Mouse (Mus musculus) embryonic facial prominence, embryonic 13.5 days (tissue): ENCODE data around the gene Gm20517. TPM values are rescaled to one million over a fixed set of nuclear protein-coding genes. Genes with fewer than 3 reads are reported as not detected.
"Not testable (repeated sequence)": the region's sequence is repeated elsewhere in the genome, so short reads cannot be mapped to it uniquely, and the experiment has no call there.

Source experiments
- ATAC-seq: fragments of 200-750 bp; cut with Nextera tagmentation; 2 replicates; pipeline ENCODE4 v1.8.0; 2017; ENCODE audit warnings: low read depth; ENCODE audit not compliant: insufficient number of reproducible peaks, insufficient read depth, low FRiP score, low TSS enrichment
- H3K27ac ChIP-seq: fragments of 300-500 bp; sonication (generic); 2 replicates; pipeline ENCODE4 v1.5.1; 2015; ENCODE audit warnings: moderate library complexity, mild to moderate bottlenecking, inconsistent platforms
- H3K27me3 ChIP-seq: fragments of 300-500 bp; sonication (generic); 2 replicates; pipeline ENCODE4 v1.6.1; 2015; ENCODE audit warnings: mild to moderate bottlenecking, inconsistent platforms
- H3K36me3 ChIP-seq: fragments of 300-500 bp; sonication (generic); 2 replicates; pipeline ENCODE4 v1.6.1; 2015; ENCODE audit warnings: mild to moderate bottlenecking, inconsistent platforms
- H3K4me1 ChIP-seq: fragments of 300-500 bp; sonication (generic); 2 replicates; pipeline ENCODE4 v1.6.1; 2015; ENCODE audit warnings: inconsistent platforms
- H3K4me2 ChIP-seq: fragments of 300-500 bp; sonication (generic); 2 replicates; pipeline ENCODE4 v1.6.1; 2015; ENCODE audit warnings: moderate library complexity, mild to moderate bottlenecking, inconsistent platforms
- H3K4me3 ChIP-seq: fragments of 300-500 bp; sonication (generic); 2 replicates; pipeline ENCODE4 v1.5.1; 2015; ENCODE audit warnings: mild to moderate bottlenecking, inconsistent platforms
- H3K9ac ChIP-seq: fragments of 300-500 bp; sonication (generic); 2 replicates; pipeline ENCODE4 v1.6.1; 2015; ENCODE audit warnings: mild to moderate bottlenecking, inconsistent platforms
- H3K9me3 ChIP-seq: fragments of 300-500 bp; sonication (generic); 2 replicates; pipeline ENCODE4 v1.6.1; 2016; ENCODE audit warnings: inconsistent platforms
- WGBS: fragments of 180-500 bp; shearing (Covaris S2); methylation state at CpG from one replicate; pipeline ENCODE4 v1.1.7; 2015; ENCODE audit warnings: mixed read lengths; 5-methylcytosine and 5-hydroxymethylcytosine counted together
- polyA plus RNA-seq: library from polyadenylated mRNA; unstranded; fragments of >200 nt; fragmentation: Nextera tagmentation; extraction: Ambion mirVana; gene quantifications from 2 replicates; pipeline ENCODE4 v1.2.1, GENCODE M21; 2015

Gene Gm20517
- polyA plus RNA-seq, 1 experiment from 2014 or later, result 0.96 TPM

GRCm38 (mm10) chr17:47630678-47631065, 19.3 kb downstream of the Gm20517 start, which contains the start of gene Usp49:
Gene Usp49, plus strand, starts transcription at chr17:47630690.
- Histone ChIP-seq H3K27ac (peak within 1 kb of the TSS; percentile 93), H3K4me1 (peaks cover 37% of the 10 kb centered on the region), H3K9me3 (no peaks in the 10 kb centered on the region), H3K4me3 (peak within 1 kb of the TSS; percentile 69), H3K4me2 (peak within 1 kb of the TSS; percentile 95), H3K36me3 (peaks cover 13% of the 10 kb centered on the region), H3K27me3 (no peaks in the 10 kb centered on the region), H3K9ac (peak within 1 kb of the TSS; percentile 83)
- WGBS, result 2% methylated on average over 3 of the region's 3 CpGs
- ATAC-seq, result no peak

- no peak overlapping the region for H3K9ac ChIP-seq
- H3K4me2 ChIP-seq, result 0 out of 2 replicates have a peak overlapping the region, but pooled peaks have one; percentile 11
- no peaks in the 10 kb centered on the region for H3K9me3 ChIP-seq
- 63% methylated on average over 4 of the region's 4 CpGs for WGBS
- H3K27ac ChIP-seq, result no peak overlapping the region
- peaks cover 3% of the 10 kb centered on the region; the same call in 1 of the 2 replicates for H3K36me3 ChIP-seq
- H3K27me3 ChIP-seq, result no peaks in the 10 kb centered on the region
- peaks cover 37% of the 10 kb centered on the region for H3K4me1 ChIP-seq
- H3K4me3 ChIP-seq, result no peak overlapping the region
- ATAC-seq, result no peak
Measured at GRCm38 (mm10) chr17:47632181-47632840, 20.9 kb downstream of the Gm20517 start.

- Histone ChIP-seq H3K9me3 (no peaks in the 10 kb centered on the region), H3K27me3 (no peaks in the 10 kb centered on the region), H3K4me3 (no peak overlapping the region), H3K4me1 (peaks cover 25% of the 10 kb centered on the region), H3K36me3 (peaks cover 3% of the 10 kb centered on the region; the same call in 1 of the 2 replicates), H3K9ac (no peak overlapping the region), H3K4me2 (no peak overlapping the region), H3K27ac (no peak overlapping the region)
- ATAC-seq, result no peak
- 81% methylated on average over 7 of the region's 7 CpGs for WGBS
Measured at GRCm38 (mm10) chr17:47633999-47634770, 22.8 kb downstream of the Gm20517 start.

- no peak overlapping the region for H3K4me3 ChIP-seq
- H3K9me3 ChIP-seq, result no peaks in the 10 kb centered on the region
- H3K9ac ChIP-seq, result no peak overlapping the region
- no peak overlapping the region for H3K4me2 ChIP-seq
- no peaks in the 10 kb centered on the region for H3K4me1 ChIP-seq
- no peaks in the 10 kb centered on the region for H3K27me3 ChIP-seq
- H3K27ac ChIP-seq, result no peak overlapping the region
- ATAC-seq, result no peak
- H3K36me3 ChIP-seq, result 0 out of 2 replicates have a peak, but pooled peaks cover 4% of the 10 kb centered on the region
- WGBS, result 73% methylated on average over 2 of the region's 2 CpGs
Measured at GRCm38 (mm10) chr17:47642992-47643391, 31.6 kb downstream of the Gm20517 start.

- Histone ChIP-seq H3K9me3 (no peaks in the 10 kb centered on the region), H3K36me3 (peaks cover 11% of the 10 kb centered on the region), H3K9ac (no peak overlapping the region), H3K4me3 (no peak overlapping the region), H3K27ac (no peak overlapping the region), H3K4me1 (no peaks in the 10 kb centered on the region), H3K27me3 (no peaks in the 10 kb centered on the region), H3K4me2 (no peak overlapping the region)
- WGBS, result 75% methylated on average over 1 of the region's 1 CpGs
- ATAC-seq, result no peak
Measured at GRCm38 (mm10) chr17:47646683-47647082, 35.3 kb downstream of the Gm20517 start.

- WGBS, result 74% methylated on average over 4 of the region's 4 CpGs
- no peak for ATAC-seq
- no peak overlapping the region for H3K27ac ChIP-seq
- no peak overlapping the region for H3K9ac ChIP-seq
- H3K27me3 ChIP-seq, result no peaks in the 10 kb centered on the region
- H3K36me3 ChIP-seq, result peaks cover 14% of the 10 kb centered on the region
- no peak overlapping the region for H3K4me3 ChIP-seq
- no peaks in the 10 kb centered on the region for H3K9me3 ChIP-seq
- H3K4me2 ChIP-seq, result no peak overlapping the region
- H3K4me1 ChIP-seq, result no peaks in the 10 kb centered on the region
Measured at GRCm38 (mm10) chr17:47648966-47649365, 37.6 kb downstream of the Gm20517 start.

GRCm38 (mm10) chr17:47651953-47652352, 40.6 kb downstream of the Gm20517 start:
- Histone ChIP-seq H3K36me3 (peaks cover 22% of the 10 kb centered on the region), H3K4me3 (no peak overlapping the region), H3K27ac (no peak overlapping the region), H3K4me1 (no peaks in the 10 kb centered on the region), H3K4me2 (no peak overlapping the region), H3K9ac (no peak overlapping the region), H3K9me3 (no peaks in the 10 kb centered on the region), H3K27me3 (no peaks in the 10 kb centered on the region)
- 84% methylated on average over 2 of the region's 2 CpGs for WGBS
- ATAC-seq, result no peak

GRCm38 (mm10) chr17:47654346-47654745, 43.0 kb downstream of the Gm20517 start:
- not testable (repeated sequence) for H3K4me1 ChIP-seq, ATAC-seq
- 95% methylated on average over 8 of the region's 8 CpGs for WGBS

GRCm38 (mm10) chr17:47655697-47656096, 44.3 kb downstream of the Gm20517 start:
- no peak overlapping the region for H3K4me2 ChIP-seq
- no peak for ATAC-seq
- H3K36me3 ChIP-seq, result peaks cover 24% of the 10 kb centered on the region; the same call in 1 of the 2 replicates
- no peaks in the 10 kb centered on the region for H3K4me1 ChIP-seq
- H3K9ac ChIP-seq, result no peak overlapping the region
- no peaks in the 10 kb centered on the region for H3K9me3 ChIP-seq
- no peak overlapping the region for H3K4me3 ChIP-seq
- WGBS, result 82% methylated on average over 5 of the region's 5 CpGs
- H3K27ac ChIP-seq, result no peak overlapping the region
- no peaks in the 10 kb centered on the region for H3K27me3 ChIP-seq

More at GRCm38 (mm10) chr17:47654346-47654745, 43.0 kb downstream of the Gm20517 start:
- H3K4me2 ChIP-seq, H3K4me3 ChIP-seq, H3K9ac ChIP-seq, H3K27ac ChIP-seq, H3K9me3 ChIP-seq, H3K27me3 ChIP-seq: not testable (repeated sequence)
- H3K36me3 ChIP-seq, result peaks cover 24% of the 10 kb centered on the region

- H3K4me3 ChIP-seq, result no peak overlapping the region
- 82% methylated on average over 4 of the region's 4 CpGs for whole genome bisulfite sequencing
- H3K4me1 ChIP-seq, result no peaks in the 10 kb centered on the region
- no peak overlapping the region for H3K9ac ChIP-seq
- no peaks in the 10 kb centered on the region for H3K27me3 ChIP-seq
- H3K36me3 ChIP-seq, result peaks cover 20% of the 10 kb centered on the region; the same call in 1 of the 2 replicates
- H3K9me3 ChIP-seq, result no peaks in the 10 kb centered on the region
- no peak overlapping the region for H3K4me2 ChIP-seq
- no peak for ATAC-seq
- no peak overlapping the region for H3K27ac ChIP-seq
Measured at GRCm38 (mm10) chr17:47657901-47658300, 46.5 kb downstream of the Gm20517 start.

GRCm38 (mm10) chr17:47658741-47659243, 47.4 kb downstream of the Gm20517 start:
- ATAC-seq, result no peak
- Histone ChIP-seq H3K4me2 (no peak overlapping the region), H3K36me3 (peaks cover 16% of the 10 kb centered on the region; the same call in 1 of the 2 replicates), H3K9me3 (no peaks in the 10 kb centered on the region), H3K4me1 (no peaks in the 10 kb centered on the region), H3K4me3 (no peak overlapping the region), H3K9ac (no peak overlapping the region), H3K27me3 (no peaks in the 10 kb centered on the region), H3K27ac (no peak overlapping the region)
- WGBS, result 84% methylated on average over 3 of the region's 3 CpGs
